Mouse (Mus musculus) kidney, embryonic 16.5 days (tissue): ENCODE results near the gene AI661453. TPM values are rescaled to one million over a fixed set of nuclear protein-coding genes. Genes with fewer than 3 reads are reported as not detected.

Experiments
- ATAC-seq: fragments of 200-750 bp; cut with Nextera tagmentation; 2 replicates; pipeline ENCODE4 v1.8.0; 2017; ENCODE audit warnings: moderate TSS enrichment; ENCODE audit not compliant: low FRiP score, low TSS enrichment
- H3K27ac ChIP-seq: fragments of 300-500 bp; sonication (generic); 2 replicates; pipeline ENCODE4 v1.5.1; 2014; ENCODE audit warnings: low read length
- H3K27me3 ChIP-seq: fragments of 300-500 bp; sonication (generic); 2 replicates; pipeline ENCODE4 v1.6.1; 2014; ENCODE audit warnings: low read length, control low read depth, mixed read lengths; ENCODE audit not compliant: insufficient read depth
- H3K36me3 ChIP-seq: fragments of 300-500 bp; sonication (generic); 2 replicates; pipeline ENCODE4 v1.6.1; 2014; ENCODE audit warnings: low read length, control low read depth, mixed read lengths; ENCODE audit not compliant: insufficient read depth
- H3K4me1 ChIP-seq: fragments of 300-500 bp; sonication (generic); 2 replicates; pipeline ENCODE4 v1.6.1; 2014; ENCODE audit warnings: low read length, control low read depth, mixed read lengths; ENCODE audit not compliant: insufficient read depth
- H3K4me2 ChIP-seq: fragments of 300-500 bp; sonication (generic); replicated peaks from 2 replicates; pipeline ENCODE4 v1.6.1; 2014; ENCODE audit warnings: low read depth, low read length
- H3K4me3 ChIP-seq: fragments of 300-500 bp; sonication (generic); 2 replicates; pipeline ENCODE4 v1.5.1; 2014; ENCODE audit warnings: mild to moderate bottlenecking, low read length
- H3K9ac ChIP-seq: fragments of 300-500 bp; sonication (generic); replicated peaks from 2 replicates; pipeline ENCODE4 v1.6.1; 2014; ENCODE audit warnings: low read length
- H3K9me3 ChIP-seq: fragments of 300-500 bp; sonication (generic); 2 replicates; pipeline ENCODE4 v1.6.1; 2016; ENCODE audit warnings: low read length, control low read depth
- WGBS: fragments of 180-500 bp; shearing (Covaris S2); extraction: QIAGEN DNeasy Blood & Tissue Kit; methylation state at CpG from one replicate; pipeline ENCODE4 v1.1.7; 2014; 5-methylcytosine and 5-hydroxymethylcytosine counted together
- polyA plus RNA-seq: library from polyadenylated mRNA; unstranded; fragments of >200 nt; fragmentation: Nextera tagmentation; extraction: Ambion mirVana; gene quantifications from 2 replicates; pipeline ENCODE4 v1.2.1, GENCODE M21; 2015

The AI661453 gene
- polyA plus RNA-seq, 1 experiment from 2014 or later = 2.5 TPM

GRCm38 (mm10) chr17:47470121-47470520, 33.7 kb downstream of the AI661453 start:
- Histone ChIP-seq H3K9me3 (no peaks in the 10 kb centered on the region), H3K27ac (no peak overlapping the region)
- 92% methylated on average over 4 of the region's 4 CpGs for WGBS

GRCm38 (mm10) chr17:47470686-47471085, 34.3 kb downstream of the AI661453 start:
- Histone ChIP-seq H3K36me3 (no peaks in the 10 kb centered on the region), H3K9me3 (no peaks in the 10 kb centered on the region), H3K4me2 (no peak overlapping the region), H3K27me3 (peaks cover 12% of the 10 kb centered on the region; the same call in 1 of the 2 replicates), H3K4me3 (no peak overlapping the region), H3K9ac (no peak overlapping the region), H3K27ac (no peak overlapping the region), H3K4me1 (peaks cover 25% of the 10 kb centered on the region)
- no peak for ATAC-seq
- WGBS = 77% methylated on average over 5 of the region's 5 CpGs

More at GRCm38 (mm10) chr17:47470121-47470520, 33.7 kb downstream of the AI661453 start:
- Histone ChIP-seq H3K4me3 (no peak overlapping the region), H3K4me1 (peaks cover 28% of the 10 kb centered on the region), H3K36me3 (no peaks in the 10 kb centered on the region), H3K4me2 (no peak overlapping the region), H3K9ac (no peak overlapping the region), H3K27me3 (peaks cover 12% of the 10 kb centered on the region; the same call in 1 of the 2 replicates)
- no peak for ATAC-seq

- 19% methylated on average over 15 of the region's 15 CpGs for WGBS
- no peaks in the 10 kb centered on the region; the same call in 1 of the 2 replicates for H3K9me3 ChIP-seq
- H3K27ac ChIP-seq = 0 out of 2 replicates have a peak overlapping the region, but pooled peaks have one; percentile 23
- no peak for ATAC-seq
- peaks cover 19% of the 10 kb centered on the region for H3K4me1 ChIP-seq
- no peak overlapping the region for H3K4me2 ChIP-seq
- H3K27me3 ChIP-seq = peaks cover 4% of the 10 kb centered on the region; the same call in 1 of the 2 replicates
- H3K9ac ChIP-seq = peak overlapping the region; percentile 19; the same call in 1 of the 2 replicates
- H3K36me3 ChIP-seq = no peaks in the 10 kb centered on the region
- no peak overlapping the region for H3K4me3 ChIP-seq
These were observed 36.3 kb downstream of the AI661453 start for GRCm38 (mm10) chr17:47472435-47473350.

GRCm38 (mm10) chr17:47473434-47473974, 37.1 kb downstream of the AI661453 start:
- WGBS = 18% methylated on average over 8 of the region's 8 CpGs
- no peak for ATAC-seq
- Histone ChIP-seq H3K27me3 (no peaks in the 10 kb centered on the region), H3K4me2 (no peak overlapping the region), H3K9me3 (no peaks in the 10 kb centered on the region; the same call in 1 of the 2 replicates), H3K36me3 (no peaks in the 10 kb centered on the region), H3K4me1 (peaks cover 12% of the 10 kb centered on the region), H3K4me3 (no peak overlapping the region), H3K9ac (no peak overlapping the region), H3K27ac (no peak overlapping the region)

- ATAC-seq = no peak
- H3K27ac ChIP-seq = no peak overlapping the region
- no peaks in the 10 kb centered on the region for H3K36me3 ChIP-seq
- H3K9me3 ChIP-seq = no peaks in the 10 kb centered on the region; the same call in 1 of the 2 replicates
- peaks cover 10% of the 10 kb centered on the region for H3K4me1 ChIP-seq
- H3K4me3 ChIP-seq = no peak overlapping the region
- no peaks in the 10 kb centered on the region for H3K27me3 ChIP-seq
- no peak overlapping the region for H3K4me2 ChIP-seq
- H3K9ac ChIP-seq = no peak overlapping the region
- 79% methylated on average over 4 of the region's 4 CpGs for WGBS
These were observed 37.8 kb downstream of the AI661453 start for GRCm38 (mm10) chr17:47474250-47474649.

- 90% methylated on average over 4 of the region's 4 CpGs for WGBS
These were observed 38.8 kb downstream of the AI661453 start for GRCm38 (mm10) chr17:47475181-47475580.

GRCm38 (mm10) chr17:47475714-47476113, 39.3 kb downstream of the AI661453 start:
- Histone ChIP-seq H3K9ac (no peak overlapping the region), H3K36me3 (no peaks in the 10 kb centered on the region), H3K4me2 (no peak overlapping the region), H3K4me1 (peaks cover 10% of the 10 kb centered on the region), H3K9me3 (no peaks in the 10 kb centered on the region; the same call in 1 of the 2 replicates), H3K27me3 (no peaks in the 10 kb centered on the region), H3K4me3 (no peak overlapping the region), H3K27ac (no peak overlapping the region)
- WGBS = 58% methylated on average over 3 of the region's 3 CpGs
- ATAC-seq = no peak

More at GRCm38 (mm10) chr17:47475181-47475580, 38.8 kb downstream of the AI661453 start:
- ATAC-seq = no peak
- Histone ChIP-seq H3K9ac (no peak overlapping the region), H3K27ac (no peak overlapping the region), H3K4me1 (peaks cover 10% of the 10 kb centered on the region), H3K27me3 (no peaks in the 10 kb centered on the region), H3K36me3 (no peaks in the 10 kb centered on the region), H3K4me2 (no peak overlapping the region), H3K4me3 (no peak overlapping the region), H3K9me3 (no peaks in the 10 kb centered on the region; the same call in 1 of the 2 replicates)

GRCm38 (mm10) chr17:47479887-47480286, 43.5 kb downstream of the AI661453 start:
- peaks cover 3% of the 10 kb centered on the region for H3K4me1 ChIP-seq
- 48% methylated on average over 3 of the region's 3 CpGs for WGBS
- H3K9me3 ChIP-seq = no peaks in the 10 kb centered on the region; the same call in 1 of the 2 replicates
- no peak for ATAC-seq
- no peak overlapping the region for H3K4me2 ChIP-seq
- no peak overlapping the region for H3K4me3 ChIP-seq
- no peak overlapping the region for H3K27ac ChIP-seq
- no peaks in the 10 kb centered on the region for H3K27me3 ChIP-seq
- no peak overlapping the region for H3K9ac ChIP-seq
- H3K36me3 ChIP-seq = no peaks in the 10 kb centered on the region

GRCm38 (mm10) chr17:47482401-47482800, 46.0 kb downstream of the AI661453 start:
- H3K36me3 ChIP-seq = no peaks in the 10 kb centered on the region
- no peak overlapping the region for H3K9ac ChIP-seq
- H3K27me3 ChIP-seq = no peaks in the 10 kb centered on the region
- no peak overlapping the region for H3K4me2 ChIP-seq
- H3K4me1 ChIP-seq = peaks cover 11% of the 10 kb centered on the region
- ATAC-seq = no peak
- no peaks in the 10 kb centered on the region; the same call in 1 of the 2 replicates for H3K9me3 ChIP-seq
- H3K27ac ChIP-seq = no peak overlapping the region
- 46% methylated on average over 2 of the region's 2 CpGs for WGBS
- H3K4me3 ChIP-seq = no peak overlapping the region
